Mouse (Mus musculus): ENCODE measurements around the gene Lingo3. TPM values are rescaled to one million over a fixed set of nuclear protein-coding genes. Genes with fewer than 3 reads are reported as not detected.
A peak's percentile ranks its signal among the peaks of the same experiment; 100 is the strongest.

Lingo3 gene
- polyA plus RNA-seq, 1 experiment from 2014 or later: 0.66 TPM

DNA sequence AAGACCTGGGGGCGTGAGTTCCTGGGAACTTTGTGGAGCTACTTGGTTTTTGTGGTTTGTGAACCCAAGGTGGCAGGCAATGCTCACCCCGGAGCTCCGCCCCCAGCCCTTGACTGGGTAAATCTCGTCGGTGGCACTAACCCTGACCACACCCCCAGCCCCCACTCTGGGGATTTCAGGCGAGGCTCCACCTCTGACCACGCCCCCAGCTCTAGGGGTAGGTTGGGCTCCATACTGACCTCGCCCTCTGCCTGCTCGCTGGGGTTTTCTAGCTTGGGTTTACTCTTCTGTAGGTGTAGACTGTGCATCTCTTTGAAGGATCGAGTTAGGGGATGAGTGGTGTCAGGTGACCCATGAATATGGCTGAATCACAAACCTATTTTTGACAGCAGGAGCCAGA, 4.7 kb upstream of the Lingo3 start:
- Histone ChIP-seq H3K36me3 (ENCODE audit: insufficient read depth, low read length) (peaks cover 21% of the 10 kb centered on the region; the same call in 1 of the 2 replicates), H3K27ac (ENCODE audit: low read length) (no peak overlapping the region), H3K4me2 (replicated peaks; ENCODE audit: low read depth, low read length) (no peak overlapping the region), H3K9ac (replicated peaks; ENCODE audit: low read length) (no peak overlapping the region), H3K4me3 (ENCODE audit: low read length) (no peak overlapping the region), H3K9me3 (ENCODE audit: low read length) (no peaks in the 10 kb centered on the region), H3K27me3 (ENCODE audit: insufficient read depth, low read length) (peaks cover 20% of the 10 kb centered on the region), H3K4me1 (ENCODE audit: insufficient read depth, low read length) (peaks cover 9% of the 10 kb centered on the region; the same call in 1 of the 2 replicates)
- WGBS: 8% methylated on average over 10 of the region's 10 CpGs
- ATAC-seq (ENCODE audit: low FRiP score, low TSS enrichment): peak; percentile 17; the same call in 1 of the 2 replicates

DNA sequence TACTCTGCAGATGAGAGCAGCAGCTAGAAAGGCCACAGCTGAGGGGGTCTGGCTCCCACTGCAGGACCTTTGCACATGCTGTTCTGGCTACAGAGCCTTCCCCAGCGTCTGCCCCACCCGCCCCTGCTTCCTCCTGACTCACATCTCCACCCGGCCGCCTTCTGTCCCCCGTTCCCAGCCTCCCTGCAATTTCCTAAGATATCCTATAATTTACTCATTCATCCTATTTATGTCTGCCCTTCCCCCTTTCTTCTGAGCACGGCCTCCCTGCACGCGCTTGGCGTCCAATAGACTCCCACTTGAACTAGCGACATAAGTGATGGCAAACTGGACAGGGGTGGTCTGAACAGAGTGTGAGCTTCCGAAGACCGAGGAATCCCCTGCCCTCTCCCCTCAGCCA, 1.9 kb upstream of the Lingo3 start:
- no peak overlapping the region for H3K27ac ChIP-seq (ENCODE audit: low read length)
- H3K27me3 ChIP-seq (ENCODE audit: insufficient read depth, low read length): peaks cover 37% of the 10 kb centered on the region
- H3K4me1 ChIP-seq (ENCODE audit: insufficient read depth, low read length): peaks cover 11% of the 10 kb centered on the region; the same call in 1 of the 2 replicates
- H3K9ac ChIP-seq (replicated peaks; ENCODE audit: low read length): no peak overlapping the region
- WGBS: 65% methylated on average over 12 of the region's 12 CpGs
- H3K4me2 ChIP-seq (replicated peaks; ENCODE audit: low read depth, low read length): no peak overlapping the region
- H3K36me3 ChIP-seq (ENCODE audit: insufficient read depth, low read length): no peaks in the 10 kb centered on the region
- no peaks in the 10 kb centered on the region for H3K9me3 ChIP-seq (ENCODE audit: low read length)
- no peak for ATAC-seq (ENCODE audit: low FRiP score, low TSS enrichment)
- H3K4me3 ChIP-seq (ENCODE audit: low read length): no peak overlapping the region

DNA sequence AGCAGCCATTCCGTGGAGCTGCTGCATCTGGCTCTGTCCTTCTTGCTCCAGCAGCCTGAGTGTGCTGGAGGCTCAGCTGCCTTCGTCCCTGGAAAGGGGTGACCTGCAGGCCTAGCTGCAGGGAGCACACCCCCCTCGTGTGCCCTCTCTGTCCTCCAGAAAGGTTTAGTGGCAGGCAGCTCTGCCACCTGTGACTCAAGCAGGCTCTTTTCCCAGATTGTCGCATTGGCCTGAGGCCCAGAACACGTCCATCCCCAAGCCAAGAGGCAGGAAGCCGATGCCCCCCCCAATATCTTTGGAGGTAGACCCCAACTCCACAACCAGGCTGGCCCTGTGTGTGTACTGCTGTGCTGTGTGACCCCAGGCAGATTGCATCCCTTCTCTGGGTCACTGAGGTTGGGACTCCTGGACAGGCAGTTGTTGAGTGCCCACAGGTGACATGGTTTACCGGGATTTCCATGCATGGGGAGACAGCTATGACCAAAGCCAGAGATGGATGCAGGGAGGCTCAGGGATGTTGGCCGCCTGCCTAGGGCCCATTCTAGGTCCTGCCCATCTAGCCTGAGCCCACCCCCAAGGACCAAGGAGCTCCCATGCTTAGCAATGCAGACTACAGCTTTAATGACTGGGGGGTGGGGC, 1.3 kb upstream of the Lingo3 start:
- H3K4me2 ChIP-seq (replicated peaks; ENCODE audit: low read depth, low read length): no peak overlapping the region
- ATAC-seq (ENCODE audit: low FRiP score, low TSS enrichment): no peak
- no peak overlapping the region for H3K9ac ChIP-seq (replicated peaks; ENCODE audit: low read length)
- H3K27ac ChIP-seq (ENCODE audit: low read length): no peak overlapping the region
- no peaks in the 10 kb centered on the region for H3K36me3 ChIP-seq (ENCODE audit: insufficient read depth, low read length)
- H3K4me3 ChIP-seq (ENCODE audit: low read length): no peak overlapping the region
- 56% methylated on average over 8 of the region's 8 CpGs for WGBS
- H3K4me1 ChIP-seq (ENCODE audit: insufficient read depth, low read length): peaks cover 11% of the 10 kb centered on the region; the same call in 1 of the 2 replicates
- H3K27me3 ChIP-seq (ENCODE audit: insufficient read depth, low read length): peaks cover 37% of the 10 kb centered on the region
- H3K9me3 ChIP-seq (ENCODE audit: low read length): no peaks in the 10 kb centered on the region

DNA sequence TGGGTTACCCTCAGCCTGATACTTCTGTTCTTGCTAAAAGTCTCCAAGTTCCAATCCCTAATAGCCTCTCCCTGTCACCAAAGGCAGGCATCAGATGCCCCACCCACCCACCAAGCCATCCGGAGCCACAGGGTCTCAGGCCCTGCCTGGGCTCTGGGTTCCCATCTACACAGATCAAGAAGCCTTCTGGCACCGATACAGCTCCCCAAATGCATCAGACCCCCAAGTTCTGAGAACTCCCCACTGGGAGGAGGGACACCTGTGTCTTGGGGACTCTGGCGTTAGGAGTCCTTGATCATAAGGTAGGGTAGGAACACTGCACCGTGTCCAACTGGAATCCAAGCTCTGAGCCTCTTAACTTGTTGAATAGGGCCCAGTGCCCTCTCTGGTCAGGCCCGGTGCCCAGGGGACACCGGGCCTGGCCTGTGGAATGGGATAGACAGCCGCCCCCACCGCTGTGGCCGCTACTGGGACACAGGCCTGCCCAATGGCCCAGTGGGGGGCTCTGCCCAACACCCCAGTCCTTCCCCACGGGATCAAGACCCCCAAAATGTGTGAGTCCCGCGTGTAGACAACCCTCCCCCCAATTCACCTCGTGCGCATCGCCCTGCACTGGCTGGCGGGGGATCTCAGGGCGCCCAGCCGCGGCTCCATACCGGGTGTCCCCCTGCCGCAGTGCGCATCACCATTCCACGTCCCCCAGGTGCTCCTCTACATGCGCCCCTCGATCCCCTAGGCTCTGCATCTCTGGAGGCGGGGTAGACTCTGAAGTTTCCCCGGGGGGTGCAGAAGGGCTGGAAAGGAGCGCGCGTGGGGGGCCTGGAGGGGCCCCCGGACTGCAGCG, 530 bp downstream of the Lingo3 start:
- H3K9me3 ChIP-seq (ENCODE audit: low read length): no peaks in the 10 kb centered on the region
- ATAC-seq (ENCODE audit: low FRiP score, low TSS enrichment): no peak
- H3K4me1 ChIP-seq (ENCODE audit: insufficient read depth, low read length): peaks cover 11% of the 10 kb centered on the region; the same call in 1 of the 2 replicates
- H3K4me2 ChIP-seq (replicated peaks; ENCODE audit: low read depth, low read length): peak overlapping the region; percentile 63
- H3K27me3 ChIP-seq (ENCODE audit: insufficient read depth, low read length): peaks cover 37% of the 10 kb centered on the region
- H3K27ac ChIP-seq (ENCODE audit: low read length): no peak overlapping the region
- 10% methylated on average over 32 of the region's 32 CpGs for WGBS
- H3K9ac ChIP-seq (replicated peaks; ENCODE audit: low read length): peak overlapping the region; percentile 61
- peak overlapping the region; percentile 46 for H3K4me3 ChIP-seq (ENCODE audit: low read length)
- H3K36me3 ChIP-seq (ENCODE audit: insufficient read depth, low read length): no peaks in the 10 kb centered on the region

DNA sequence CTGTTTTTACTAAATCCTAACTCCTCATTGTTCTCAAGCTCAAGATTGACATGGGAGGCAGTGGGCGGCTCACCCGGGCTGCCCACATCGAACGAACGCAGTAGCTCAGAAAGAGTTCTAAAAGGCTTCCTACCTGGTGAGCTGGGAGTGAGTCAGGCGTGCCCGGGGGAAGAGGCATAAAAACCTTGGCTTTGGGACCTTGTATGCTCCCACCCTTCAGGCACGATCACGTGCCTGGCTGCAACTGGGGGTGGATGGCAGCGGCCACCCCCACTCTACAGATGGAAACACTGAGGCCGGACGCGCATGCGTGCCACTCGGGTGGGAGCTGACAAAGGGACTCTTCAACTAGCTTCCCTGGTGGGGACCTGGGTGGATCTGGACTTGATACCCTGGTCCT, 1.5 kb downstream of the Lingo3 start:
- Histone ChIP-seq H3K4me2 (replicated peaks; ENCODE audit: low read depth, low read length) (no peak overlapping the region), H3K9me3 (ENCODE audit: low read length) (no peaks in the 10 kb centered on the region), H3K4me1 (ENCODE audit: insufficient read depth, low read length) (peaks cover 11% of the 10 kb centered on the region; the same call in 1 of the 2 replicates), H3K9ac (replicated peaks; ENCODE audit: low read length) (no peak overlapping the region), H3K27ac (ENCODE audit: low read length) (no peak overlapping the region), H3K4me3 (ENCODE audit: low read length) (no peak overlapping the region), H3K27me3 (ENCODE audit: insufficient read depth, low read length) (peaks cover 37% of the 10 kb centered on the region), H3K36me3 (ENCODE audit: insufficient read depth, low read length) (no peaks in the 10 kb centered on the region)
- no peak for ATAC-seq (ENCODE audit: low FRiP score, low TSS enrichment)
- 80% methylated on average over 15 of the region's 15 CpGs for whole genome bisulfite sequencing

DNA sequence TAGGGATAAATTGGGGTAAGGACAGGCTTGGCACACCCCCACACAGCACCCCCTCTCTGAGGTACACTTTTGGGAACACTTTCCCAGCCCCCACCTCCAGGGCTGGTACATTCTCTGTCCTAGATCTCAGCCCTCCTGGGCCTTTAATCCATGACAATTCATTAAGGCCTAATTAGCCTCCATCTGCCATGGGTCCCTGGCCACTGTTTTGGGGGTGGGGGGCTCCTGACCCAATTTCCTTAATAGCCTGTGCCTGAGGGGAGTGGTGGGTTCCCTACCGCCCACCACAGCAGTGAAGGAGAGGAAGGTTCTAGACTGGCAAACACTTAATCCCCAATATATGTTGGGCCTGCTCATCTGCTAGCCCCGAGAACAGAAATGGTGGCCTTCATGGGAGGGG, 2.2 kb downstream of the Lingo3 start:
- Histone ChIP-seq H3K4me3 (ENCODE audit: low read length) (no peak overlapping the region), H3K27me3 (ENCODE audit: insufficient read depth, low read length) (peaks cover 37% of the 10 kb centered on the region), H3K4me1 (ENCODE audit: insufficient read depth, low read length) (peaks cover 11% of the 10 kb centered on the region; the same call in 1 of the 2 replicates), H3K9ac (replicated peaks; ENCODE audit: low read length) (no peak overlapping the region), H3K36me3 (ENCODE audit: insufficient read depth, low read length) (no peaks in the 10 kb centered on the region), H3K27ac (ENCODE audit: low read length) (no peak overlapping the region), H3K4me2 (replicated peaks; ENCODE audit: low read depth, low read length) (no peak overlapping the region), H3K9me3 (ENCODE audit: low read length) (no peaks in the 10 kb centered on the region)
- ATAC-seq (ENCODE audit: low FRiP score, low TSS enrichment): no peak
- 84% methylated on average over 2 of the region's 2 CpGs for WGBS

DNA sequence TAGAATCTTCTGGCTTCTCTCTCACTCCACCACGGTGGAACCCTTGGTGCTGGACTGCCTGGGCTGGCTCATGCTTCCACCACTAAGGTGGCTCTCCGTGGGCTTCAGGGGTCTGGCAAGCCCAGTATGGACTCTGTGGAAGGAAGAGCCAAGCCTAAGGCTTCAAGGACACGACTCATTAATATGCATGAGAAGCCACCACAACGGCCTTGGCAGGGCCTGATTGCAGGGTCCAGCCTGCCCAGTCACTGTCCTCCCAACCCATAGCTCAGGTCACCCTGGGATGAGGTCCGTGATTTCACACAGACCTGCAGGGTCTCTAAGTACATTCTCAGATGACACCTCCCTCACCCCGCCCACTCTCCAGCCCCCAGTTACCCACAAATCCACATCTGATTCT, 4.0 kb downstream of the Lingo3 start:
- Histone ChIP-seq H3K27ac (ENCODE audit: low read length) (no peak overlapping the region), H3K4me1 (ENCODE audit: insufficient read depth, low read length) (peaks cover 11% of the 10 kb centered on the region; the same call in 1 of the 2 replicates), H3K36me3 (ENCODE audit: insufficient read depth, low read length) (no peaks in the 10 kb centered on the region), H3K4me2 (replicated peaks; ENCODE audit: low read depth, low read length) (no peak overlapping the region), H3K4me3 (ENCODE audit: low read length) (no peak overlapping the region), H3K9ac (replicated peaks; ENCODE audit: low read length) (no peak overlapping the region), H3K9me3 (ENCODE audit: low read length) (0 out of 2 replicates have a peak, but pooled peaks cover 9% of the 10 kb centered on the region), H3K27me3 (ENCODE audit: insufficient read depth, low read length) (peaks cover 46% of the 10 kb centered on the region)
- WGBS: 56% methylated on average over 6 of the region's 6 CpGs
- ATAC-seq (ENCODE audit: low FRiP score, low TSS enrichment): no peak

DNA sequence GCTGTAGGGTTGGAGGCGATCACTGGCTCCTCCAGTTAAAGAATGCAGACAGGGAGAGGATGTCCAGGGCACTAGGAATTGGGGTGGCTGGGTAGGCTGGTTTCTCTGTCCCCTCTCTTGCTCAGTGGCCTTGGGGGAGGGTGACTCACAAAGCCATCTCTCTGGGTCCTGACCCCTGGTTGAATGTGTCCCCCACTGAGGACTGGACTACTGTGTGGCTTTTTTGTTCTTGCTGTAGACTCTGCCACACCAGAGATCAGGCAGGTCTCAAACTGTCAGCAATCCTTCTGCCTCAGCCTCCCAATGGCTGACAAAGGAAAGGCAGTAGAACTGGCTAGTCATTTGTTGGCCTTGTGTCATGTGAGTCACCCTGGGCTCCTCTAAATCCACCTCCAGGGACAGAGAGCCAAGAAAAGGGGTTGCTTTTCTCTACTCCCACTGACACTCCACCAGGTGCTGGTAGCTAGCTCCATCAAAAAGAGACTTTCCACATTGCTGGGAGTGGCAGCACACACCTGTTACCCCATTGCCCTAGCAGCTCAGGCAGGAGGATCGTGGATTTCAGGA, 5.4 kb downstream of the Lingo3 start:
- H3K4me2 ChIP-seq (replicated peaks; ENCODE audit: low read depth, low read length): no peak overlapping the region
- H3K36me3 ChIP-seq (ENCODE audit: insufficient read depth, low read length): no peaks in the 10 kb centered on the region
- peaks cover 44% of the 10 kb centered on the region for H3K27me3 ChIP-seq (ENCODE audit: insufficient read depth, low read length)
- ATAC-seq (ENCODE audit: low FRiP score, low TSS enrichment): no peak
- peaks cover 2% of the 10 kb centered on the region; the same call in 1 of the 2 replicates for H3K4me1 ChIP-seq (ENCODE audit: insufficient read depth, low read length)
- peaks cover 16% of the 10 kb centered on the region; the same call in 1 of the 2 replicates for H3K9me3 ChIP-seq (ENCODE audit: low read length)
- no peak overlapping the region for H3K9ac ChIP-seq (replicated peaks; ENCODE audit: low read length)
- H3K4me3 ChIP-seq (ENCODE audit: low read length): no peak overlapping the region
- 71% methylated on average over 2 of the region's 2 CpGs for WGBS
- H3K27ac ChIP-seq (ENCODE audit: low read length): no peak overlapping the region

DNA sequence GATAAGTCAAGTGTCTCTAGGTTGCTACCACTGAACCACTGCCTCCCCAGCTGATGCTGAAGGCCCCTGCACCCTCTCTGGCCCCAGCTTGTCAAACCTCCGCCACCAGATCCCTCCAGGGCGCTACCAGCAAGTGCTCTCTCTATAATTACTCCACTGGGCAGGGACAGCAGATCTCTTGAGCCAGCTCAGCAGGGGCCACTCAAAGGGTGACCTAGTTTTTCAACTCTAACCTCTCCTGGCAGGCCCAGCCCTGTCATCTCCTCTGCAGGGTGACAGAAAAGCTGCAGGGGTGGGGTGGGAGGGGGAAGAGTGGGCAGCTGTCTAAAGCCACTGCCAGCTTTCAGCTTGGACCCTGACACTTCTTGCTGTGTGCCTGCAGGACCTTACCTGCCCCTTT, 6.0 kb downstream of the Lingo3 start:
- 21% methylated on average over 2 of the region's 2 CpGs for WGBS
- Histone ChIP-seq H3K9me3 (ENCODE audit: low read length) (peaks cover 16% of the 10 kb centered on the region; the same call in 1 of the 2 replicates), H3K27ac (ENCODE audit: low read length) (no peak overlapping the region), H3K9ac (replicated peaks; ENCODE audit: low read length) (no peak overlapping the region), H3K4me1 (ENCODE audit: insufficient read depth, low read length) (no peaks in the 10 kb centered on the region), H3K36me3 (ENCODE audit: insufficient read depth, low read length) (no peaks in the 10 kb centered on the region), H3K4me3 (ENCODE audit: low read length) (no peak overlapping the region), H3K27me3 (ENCODE audit: insufficient read depth, low read length) (peaks cover 41% of the 10 kb centered on the region), H3K4me2 (replicated peaks; ENCODE audit: low read depth, low read length) (no peak overlapping the region)
- ATAC-seq (ENCODE audit: low FRiP score, low TSS enrichment): no peak
